Mouse (Mus musculus) adrenal gland, adult (tissue): ENCODE data around the gene Ddx1.

Experiments
- DNase-seq, 2 experiments: peaks; one replicate each; pipeline ENCODE4 v3.0.0; 2022 to 2023; ENCODE audit warnings: low spot score in 1 of 2; ENCODE audit not compliant: inconsistent age in 2 of 2

Gene Ddx1

GRCm38 (mm10) chr12:13167116-13167515 is 81.9 kb downstream of the Ddx1 start:
- DNase-seq = no peak
